Mouse (Mus musculus): ENCODE data around the gene 4933434E20Rik.

Gene 4933434E20Rik

DNA sequence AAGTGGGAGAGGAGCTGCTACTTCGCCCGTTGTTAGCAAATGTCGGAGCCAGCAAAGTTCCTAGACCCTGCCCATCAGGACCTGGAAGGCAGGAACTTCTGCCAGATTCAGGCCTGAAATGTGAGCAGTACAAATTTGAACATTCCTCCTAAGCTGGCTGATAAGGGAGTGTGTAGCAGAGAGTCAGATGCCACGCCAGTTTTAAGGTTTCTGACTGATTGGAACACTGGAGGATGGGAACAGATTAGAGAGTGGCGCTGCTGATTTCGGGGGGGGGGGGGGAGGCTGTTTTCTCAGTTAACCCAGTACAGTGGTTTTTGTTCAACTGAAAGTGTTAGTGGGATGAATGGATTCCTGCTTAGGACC lies 29.0 kb downstream of the 4933434E20Rik start:
- no peak for DNase-seq (ENCODE audit: low spot score in 2 of 2)

DNA sequence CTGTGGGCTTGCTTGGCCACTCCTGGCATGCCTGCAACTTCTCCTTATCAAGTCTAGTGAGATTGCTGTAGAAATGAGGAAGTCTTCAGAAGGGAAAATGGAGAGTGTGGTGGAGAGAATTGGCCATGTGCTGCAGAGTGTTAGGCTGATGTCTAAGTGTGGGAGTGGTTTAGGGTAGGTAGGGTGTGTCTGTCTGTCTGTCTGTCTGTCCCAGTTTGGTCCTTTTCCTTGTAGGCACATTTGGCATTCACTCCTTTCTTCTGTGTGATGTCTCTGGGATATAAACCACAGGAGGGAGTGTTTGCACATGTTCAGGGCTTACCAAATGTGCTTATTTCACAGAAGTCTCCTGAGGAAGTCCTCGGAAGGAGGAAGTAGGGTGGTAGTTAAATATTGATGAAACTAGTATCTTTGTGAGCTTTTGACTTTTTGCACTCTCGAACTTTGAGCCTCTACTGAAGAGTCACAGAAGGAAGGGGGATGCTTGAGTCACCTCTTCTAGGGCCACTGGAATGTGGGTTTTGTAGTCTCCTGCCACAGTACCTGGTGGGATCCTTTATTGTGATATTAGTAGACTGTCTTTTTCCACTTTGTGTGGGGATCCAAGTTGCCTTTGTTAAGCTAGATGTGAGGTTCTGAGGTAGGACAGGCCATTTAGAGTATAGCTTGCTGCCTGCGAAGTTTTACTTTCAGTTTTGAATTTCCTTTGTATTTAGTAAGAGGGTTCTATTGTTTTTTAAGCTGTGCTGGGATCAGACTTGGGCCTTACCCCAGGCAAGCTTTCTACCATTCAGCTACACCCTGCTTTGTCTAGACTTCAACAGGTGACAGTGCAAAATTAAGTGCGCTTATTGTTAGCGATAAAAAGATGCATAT lies 30.2 kb downstream of the 4933434E20Rik start:
- no peak for DNase-seq (ENCODE audit: low spot score in 2 of 2)

DNA sequence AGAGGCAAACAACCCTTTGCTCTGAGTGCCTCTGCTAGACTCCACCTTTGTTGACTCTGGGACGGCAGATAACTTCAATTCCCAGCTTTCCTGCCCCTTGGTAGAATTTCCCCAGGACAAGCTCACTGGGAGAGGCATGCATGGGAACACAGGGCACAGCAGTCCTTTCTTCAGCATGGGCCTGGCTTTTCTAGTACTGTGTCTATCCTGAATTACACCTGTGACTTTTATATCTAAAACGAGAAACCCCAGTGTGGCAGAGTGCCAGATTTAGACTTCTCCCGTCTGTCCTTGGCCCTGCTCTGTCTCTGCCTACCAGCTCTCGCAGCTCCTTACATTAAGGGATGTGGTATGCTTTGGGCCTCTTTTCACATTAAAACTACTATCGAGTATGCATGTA lies 31.6 kb downstream of the 4933434E20Rik start:
- DNase-seq (ENCODE audit: low spot score in 2 of 2) = no peak

DNA sequence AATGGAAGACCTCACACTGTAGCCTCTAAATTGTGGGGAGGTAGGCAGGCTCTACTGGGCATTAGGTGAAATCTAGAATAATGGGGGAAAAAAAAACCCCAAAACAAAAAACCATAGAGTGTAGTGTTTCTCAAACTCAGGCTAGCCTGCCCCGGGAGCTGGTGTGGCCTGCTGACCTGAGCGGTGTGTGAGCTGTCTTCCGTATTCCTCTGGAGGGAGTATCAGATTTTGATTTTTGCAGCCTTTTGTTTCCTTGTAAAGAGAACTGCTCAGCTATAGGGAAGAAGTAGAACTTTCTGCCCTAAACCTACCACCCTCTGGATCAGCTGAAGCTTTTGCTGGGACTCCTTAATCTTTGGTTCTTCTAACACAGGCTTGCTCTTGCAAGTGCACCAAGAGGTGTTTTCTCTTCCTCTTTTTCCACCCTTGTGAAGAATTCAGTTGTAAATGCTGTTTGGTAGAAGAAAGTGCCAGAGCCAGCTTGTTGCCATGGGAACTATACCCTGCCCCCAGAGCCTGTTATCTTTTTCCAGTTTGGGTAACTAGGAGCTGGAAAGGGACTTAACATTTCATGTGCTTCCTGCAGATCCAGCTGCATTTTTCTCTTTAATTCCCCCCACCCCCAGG lies 32.4 kb downstream of the 4933434E20Rik start:
- DNase-seq (ENCODE audit: low spot score in 2 of 2) = no peak

DNA sequence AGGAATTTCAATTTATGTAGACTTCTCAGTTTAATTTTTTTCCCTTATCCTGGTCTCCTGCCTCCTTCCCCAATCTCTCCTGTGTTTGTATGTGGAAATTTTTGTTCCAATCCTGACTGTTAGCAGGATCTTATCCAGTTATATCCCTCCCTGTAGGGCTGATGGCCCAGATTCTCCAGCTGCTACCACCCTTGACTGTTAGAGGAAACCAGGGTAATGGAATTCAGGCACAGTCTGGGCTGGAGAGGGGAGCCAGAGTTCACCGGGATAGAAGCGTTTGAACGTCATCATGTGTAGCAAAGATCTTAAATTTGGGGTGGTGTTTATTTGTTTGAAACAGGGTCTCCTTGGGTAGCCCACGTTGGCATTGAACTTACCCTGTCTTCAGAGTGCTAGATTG lies 33.4 kb downstream of the 4933434E20Rik start:
- DNase-seq (ENCODE audit: low spot score in 2 of 2) = no peak

DNA sequence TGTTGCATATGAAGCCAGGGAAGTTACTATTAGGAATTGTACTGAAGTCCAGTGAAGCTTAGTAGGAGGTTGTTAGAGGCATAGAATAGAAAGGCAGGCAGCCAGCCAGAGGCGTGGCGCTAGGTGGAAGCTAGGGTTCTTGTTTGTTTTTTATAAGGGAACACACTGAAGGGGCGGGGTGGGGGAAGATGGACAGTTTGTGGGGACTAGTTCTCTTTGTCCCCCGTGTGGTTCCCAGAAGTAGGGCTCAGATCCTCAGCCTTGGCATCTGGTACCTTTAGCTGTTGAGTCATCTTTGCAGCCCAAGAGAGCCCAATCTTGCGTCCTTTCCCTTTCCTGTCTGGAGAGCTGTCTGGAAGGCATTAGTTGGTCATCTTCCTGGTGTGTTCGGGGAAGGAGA lies 33.8 kb downstream of the 4933434E20Rik start:
- DNase-seq (ENCODE audit: low spot score in 2 of 2) = no peak

DNA sequence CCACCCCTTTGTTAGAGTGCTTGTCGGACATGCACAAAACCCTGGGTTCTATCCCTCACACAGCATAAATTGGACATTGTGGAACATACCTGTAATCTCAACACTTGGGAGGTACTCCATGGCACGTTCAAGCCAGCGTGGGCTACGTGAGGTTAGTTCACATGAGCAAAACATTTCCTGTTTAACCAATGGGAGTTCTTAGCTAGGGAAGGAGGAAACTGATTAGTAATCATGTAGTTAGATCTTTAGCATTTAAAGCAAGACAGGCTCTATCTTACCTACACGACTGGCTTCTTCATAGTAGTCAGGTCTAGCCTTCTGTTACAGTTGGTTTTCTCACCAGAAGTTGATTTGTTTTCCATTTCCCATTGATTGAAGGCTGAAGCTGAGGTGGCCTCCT lies 34.6 kb downstream of the 4933434E20Rik start:
- no peak for DNase-seq (ENCODE audit: low spot score in 2 of 2)

DNA sequence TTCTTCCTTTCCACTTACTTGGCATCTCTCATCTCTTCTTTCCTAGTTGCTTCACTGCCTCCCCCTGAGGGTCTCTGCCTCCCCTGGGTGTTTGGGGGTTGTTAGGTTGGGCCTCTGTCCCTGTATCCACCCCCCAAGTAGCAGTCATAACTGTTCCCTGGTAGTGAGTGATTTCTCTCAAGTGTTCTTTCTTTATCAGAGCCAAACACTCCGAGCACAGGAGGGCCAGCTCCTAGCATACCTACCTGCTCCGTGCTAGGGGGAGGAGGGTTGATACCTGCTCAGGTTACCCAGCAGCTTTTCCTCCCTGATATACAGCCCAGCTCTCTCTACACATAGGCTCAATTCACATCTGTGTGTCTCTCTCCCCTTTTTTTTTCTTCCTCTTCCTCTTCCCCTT lies 37.2 kb downstream of the 4933434E20Rik start:
- no peak for DNase-seq (ENCODE audit: low spot score in 2 of 2)

DNA sequence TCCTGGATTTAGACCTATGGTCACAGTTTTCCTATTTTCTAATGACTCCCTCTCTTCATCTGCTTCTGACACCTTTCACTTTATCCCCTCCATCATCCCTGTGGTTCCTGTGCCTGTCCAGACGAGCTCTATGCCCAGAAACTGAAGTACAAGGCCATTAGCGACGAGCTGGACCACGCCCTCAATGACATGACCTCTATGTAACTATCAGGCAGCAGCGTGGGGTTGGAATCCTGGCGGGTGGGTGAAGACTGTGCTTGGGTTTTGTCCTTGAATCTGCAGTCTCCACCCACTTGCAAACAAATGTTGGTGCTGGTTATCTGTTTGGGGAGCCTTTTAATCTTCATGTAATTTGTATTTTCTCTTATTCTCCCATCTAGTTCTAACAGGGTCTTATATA lies 39.5 kb downstream of the 4933434E20Rik start:
- no peak for DNase-seq (ENCODE audit: low spot score in 2 of 2)

DNA sequence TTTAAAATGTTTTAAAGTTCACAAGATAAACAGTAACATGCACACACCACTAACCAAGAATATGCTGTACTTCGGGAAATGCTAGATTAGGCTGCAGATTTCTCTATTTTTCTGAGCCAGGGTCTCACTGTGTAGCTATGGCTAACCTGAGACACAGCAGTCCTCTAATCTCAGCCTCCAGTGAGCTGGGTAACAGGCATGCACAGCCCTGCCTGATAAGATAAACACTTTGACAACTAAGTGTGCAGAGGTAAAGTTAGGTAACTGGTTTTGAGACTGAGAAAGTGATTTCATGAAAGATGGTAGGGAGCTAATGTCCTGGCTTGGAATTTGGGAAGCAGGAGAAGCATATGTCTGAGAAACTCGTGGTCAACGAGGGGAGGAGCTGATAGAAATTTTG lies 43.0 kb downstream of the 4933434E20Rik start:
- no peak for DNase-seq (ENCODE audit: low spot score in 2 of 2)

DNA sequence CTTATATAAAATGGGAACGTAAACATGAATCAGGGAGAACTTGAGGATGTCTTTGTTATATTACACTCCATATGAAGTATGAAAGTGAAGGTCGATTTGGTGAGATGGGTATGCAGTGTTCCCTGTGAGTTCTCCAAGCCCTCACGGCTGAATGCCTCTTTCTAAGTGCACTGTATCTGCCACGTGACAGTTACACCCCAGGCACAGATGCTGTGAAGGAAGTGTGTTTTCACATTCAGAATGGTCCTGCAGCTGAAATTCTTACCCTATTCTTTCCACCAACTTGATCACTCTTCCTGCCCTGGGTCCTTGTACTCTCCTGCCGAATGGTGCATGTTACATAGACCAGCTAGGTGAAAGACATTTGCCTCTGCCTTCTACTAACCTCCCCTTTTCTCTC lies 46.5 kb downstream of the 4933434E20Rik start:
- DNase-seq (ENCODE audit: low spot score in 2 of 2) = no peak

DNA sequence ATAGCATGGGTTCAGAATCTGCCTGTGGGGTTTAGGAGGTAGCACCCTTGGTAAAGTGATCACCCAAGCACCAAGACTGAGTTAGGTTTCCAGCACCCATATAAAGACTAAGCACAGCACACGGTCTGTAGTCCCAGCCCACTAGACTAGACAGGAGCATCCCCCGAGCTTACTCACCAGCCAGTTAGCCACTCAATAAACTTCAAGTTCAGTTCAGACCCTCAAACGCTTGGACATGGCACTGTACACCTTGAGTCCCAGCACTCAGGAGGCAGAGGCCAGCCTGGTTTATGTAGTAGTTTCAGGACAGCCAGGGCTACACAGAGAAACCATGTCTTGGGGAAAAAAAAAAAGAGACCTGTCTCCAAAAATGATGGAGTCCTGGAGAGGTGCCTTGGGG lies 49.6 kb downstream of the 4933434E20Rik start:
- DNase-seq (ENCODE audit: low spot score in 2 of 2) = no peak

DNA sequence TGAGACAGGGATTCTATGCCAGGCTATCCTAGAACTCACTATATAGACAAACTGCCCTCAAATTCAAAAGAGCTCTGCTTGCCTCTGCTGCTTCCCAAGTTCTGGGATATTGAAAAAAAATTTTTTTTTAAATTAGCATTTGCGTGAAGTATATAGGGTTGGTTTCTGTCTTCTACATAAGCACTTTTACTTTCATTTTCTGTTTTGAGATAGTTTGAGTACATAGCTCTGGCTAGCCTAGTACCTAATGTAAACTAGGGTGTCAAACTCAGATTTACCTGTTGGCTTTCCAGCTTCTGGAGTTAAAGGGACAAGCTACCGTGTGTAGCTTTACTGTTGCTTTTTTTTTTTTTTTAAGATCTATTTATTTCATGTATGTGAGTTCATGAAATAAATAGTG lies 50.2 kb downstream of the 4933434E20Rik start:
- no peak for DNase-seq (ENCODE audit: low spot score in 2 of 2)

DNA sequence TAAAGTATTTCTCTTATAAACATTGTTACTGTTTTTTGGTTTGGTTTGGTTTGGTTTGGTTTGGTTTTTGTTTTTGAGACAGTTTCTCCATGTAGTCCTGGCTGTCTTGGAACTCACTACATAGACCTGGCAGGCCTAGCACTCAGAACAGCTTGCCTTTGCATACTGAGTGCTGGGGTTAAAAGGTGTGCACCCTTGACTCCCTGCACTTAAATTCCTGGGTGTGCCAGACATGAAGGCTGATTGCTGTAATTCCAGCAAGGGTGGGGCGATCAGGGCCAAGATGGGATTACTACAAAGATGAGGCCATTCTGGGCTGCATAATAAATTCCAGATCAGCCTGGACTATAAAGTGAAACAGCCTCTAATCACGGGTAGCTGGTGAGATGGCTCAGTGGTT lies 50.8 kb downstream of the 4933434E20Rik start:
- DNase-seq (ENCODE audit: low spot score in 2 of 2) = no peak

DNA sequence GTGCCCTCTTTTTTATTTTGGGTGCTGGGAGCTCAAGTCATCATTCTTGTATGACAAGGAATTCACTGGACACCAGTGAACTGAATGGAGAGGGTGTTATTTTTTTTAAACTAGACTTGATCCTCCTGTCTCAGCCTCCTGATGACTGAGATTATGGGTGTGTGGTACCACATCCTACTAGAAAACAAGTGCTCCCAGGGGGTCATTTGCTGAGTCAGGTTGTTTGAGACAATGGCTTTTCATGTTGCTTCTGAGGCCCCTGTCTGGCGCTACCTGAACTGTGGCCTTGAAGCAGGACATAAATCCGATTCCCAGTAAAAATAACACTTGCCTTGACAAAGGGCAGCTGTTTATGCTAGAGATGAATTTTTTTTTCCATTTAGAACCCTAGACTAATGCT lies 51.7 kb downstream of the 4933434E20Rik start:
- DNase-seq (ENCODE audit: low spot score in 2 of 2) = no peak

DNA sequence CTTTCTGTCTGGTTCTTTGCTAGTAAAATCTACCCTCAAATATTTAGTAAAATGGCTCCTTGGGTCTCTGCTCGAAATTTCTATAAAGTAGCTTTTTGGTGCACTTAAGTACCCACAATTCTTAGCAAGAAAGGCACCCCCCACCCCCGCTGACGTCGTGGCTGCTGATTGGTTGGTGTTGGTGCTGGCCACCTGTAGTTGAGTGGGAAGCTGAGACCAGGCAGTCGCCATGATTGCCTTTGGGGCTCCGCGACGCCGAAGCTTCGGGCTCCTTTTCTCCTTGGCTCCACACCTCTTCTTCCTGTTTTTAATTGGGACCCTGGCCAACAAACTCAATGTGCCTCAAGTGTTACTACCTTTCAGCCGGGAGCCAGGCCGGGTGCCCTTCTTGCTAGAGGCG lies 52.5 kb downstream of the 4933434E20Rik start, which contains the start of gene Nup210l:
Gene Nup210l, plus strand, starts transcription at position 195 of the 400 bp plus-strand sequence.
- no peak for DNase-seq (ENCODE audit: low spot score in 2 of 2)

DNA sequence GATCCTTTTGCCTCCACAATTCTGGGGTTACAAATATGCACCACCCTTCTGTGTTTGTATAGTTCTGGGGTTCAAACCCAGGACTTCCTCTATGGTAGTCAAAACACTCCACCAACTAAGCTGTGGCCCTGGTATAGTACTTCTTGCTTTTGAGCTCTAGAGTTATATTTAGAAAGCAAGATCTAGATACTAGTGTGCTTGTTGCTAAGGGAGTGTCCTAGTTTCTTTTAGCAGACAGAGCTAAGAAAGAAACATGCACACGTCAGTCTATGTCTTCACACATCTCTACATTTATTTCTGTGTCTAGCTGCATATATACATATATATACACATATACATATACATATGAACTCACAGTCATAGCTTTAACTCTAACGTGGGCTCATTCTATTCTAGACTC lies 60.3 kb downstream of the 4933434E20Rik start:
- DNase-seq (ENCODE audit: low spot score in 2 of 2) = no peak

DNA sequence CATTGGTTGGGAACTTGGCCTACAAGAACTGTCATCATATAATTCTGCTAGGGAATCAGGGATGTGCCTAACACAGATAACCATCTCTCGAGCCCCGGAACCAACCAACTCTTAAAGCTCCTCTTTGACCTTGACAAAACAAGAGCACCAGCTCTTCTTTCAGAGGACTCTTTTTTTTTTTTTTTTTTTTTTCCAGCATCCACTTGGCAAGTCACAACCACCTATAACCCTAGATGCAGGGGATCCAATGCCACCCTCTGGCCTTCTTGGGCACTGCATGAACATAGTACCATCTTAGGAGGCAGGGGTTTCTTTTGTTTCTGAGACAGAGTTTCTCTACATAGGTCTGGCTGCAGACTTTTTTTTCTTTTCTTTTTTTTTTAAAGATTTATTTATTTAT lies 62.9 kb downstream of the 4933434E20Rik start:
- DNase-seq (ENCODE audit: low spot score in 2 of 2) = no peak

DNA sequence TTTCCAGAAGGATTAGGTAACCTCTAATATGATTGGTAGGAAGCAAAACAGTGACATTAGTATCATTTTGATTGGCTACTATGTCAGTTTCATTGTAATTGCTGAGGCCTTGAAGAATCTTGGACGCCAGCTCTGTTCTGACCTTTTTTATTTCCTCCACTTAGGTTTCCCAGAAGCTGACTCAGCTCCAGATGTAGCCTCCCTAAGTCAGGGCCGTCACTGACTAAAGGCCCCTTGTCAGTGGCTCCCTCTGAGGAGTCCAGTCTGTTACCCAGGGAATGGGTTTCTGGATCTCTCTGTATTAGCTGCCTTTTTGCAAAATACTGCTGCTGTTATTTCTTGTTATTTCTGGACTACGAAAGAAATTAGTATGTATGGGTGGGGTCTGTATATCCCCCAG lies 64.1 kb downstream of the 4933434E20Rik start:
- DNase-seq (ENCODE audit: low spot score in 2 of 2) = no peak
